Mouse (Mus musculus) hindbrain, embryonic 11.5 days (tissue): Measurements from ENCODE around the gene Emg1. TPM values are rescaled to one million over a fixed set of nuclear protein-coding genes. Genes with fewer than 3 reads are reported as not detected.

Source experiments
- ATAC-seq: fragments of 200-750 bp; cut with Nextera tagmentation; 2 replicates; pipeline ENCODE4 v1.8.0; 2017; ENCODE audit warnings: mild to moderate bottlenecking, moderate TSS enrichment, moderate library complexity; ENCODE audit not compliant: low FRiP score
- DNase-seq: peaks from one replicate; pipeline ENCODE4 v3.0.0-alpha.2; 2015; ENCODE audit warnings: low spot score
- H3K27ac ChIP-seq: fragments of 300-500 bp; sonication (generic); 2 replicates; pipeline ENCODE4 v1.5.1; 2014; ENCODE audit warnings: mild to moderate bottlenecking, low read depth, low read length
- H3K27me3 ChIP-seq: fragments of 300-500 bp; sonication (generic); 2 replicates; pipeline ENCODE4 v1.6.1; 2014; ENCODE audit warnings: mild to moderate bottlenecking, low read length, moderate library complexity, mixed read lengths; ENCODE audit not compliant: control insufficient read depth, insufficient read depth
- H3K36me3 ChIP-seq: fragments of 300-500 bp; sonication (generic); 2 replicates; pipeline ENCODE4 v1.6.1; 2014; ENCODE audit warnings: mild to moderate bottlenecking, low read length, moderate library complexity, mixed read lengths; ENCODE audit not compliant: control insufficient read depth, insufficient read depth
- H3K4me1 ChIP-seq: fragments of 300-500 bp; sonication (generic); replicated peaks from 2 replicates; pipeline ENCODE4 v1.6.1; 2014; ENCODE audit warnings: low read length, mixed read lengths; ENCODE audit not compliant: control insufficient read depth, insufficient read depth
- H3K4me2 ChIP-seq: fragments of 300-500 bp; sonication (generic); replicated peaks from 2 replicates; pipeline ENCODE4 v1.6.1; 2014; ENCODE audit warnings: mild to moderate bottlenecking, low read depth, low read length
- H3K4me3 ChIP-seq: fragments of 300-500 bp; sonication (generic); 2 replicates; pipeline ENCODE4 v1.5.1; 2014; ENCODE audit warnings: low read depth, low read length
- H3K9ac ChIP-seq: fragments of 300-500 bp; sonication (generic); 2 replicates; pipeline ENCODE4 v1.6.1; 2014; ENCODE audit warnings: low read depth, low read length
- H3K9me3 ChIP-seq: fragments of 300-500 bp; sonication (generic); 2 replicates; pipeline ENCODE4 v1.6.1; 2016; ENCODE audit warnings: low read length; ENCODE audit not compliant: control insufficient read depth
- WGBS: fragments of 180-500 bp; shearing (Covaris S2); extraction: QIAGEN DNeasy Blood & Tissue Kit; methylation state at CpG from one replicate; pipeline ENCODE4 v1.1.7; 2014; 5-methylcytosine and 5-hydroxymethylcytosine counted together
- polyA plus RNA-seq: library from polyadenylated mRNA; unstranded; fragments of >200 nt; fragmentation: Nextera tagmentation; extraction: Ambion mirVana; gene quantifications from 2 replicates; pipeline ENCODE4 v1.2.1, GENCODE M21; 2014

Gene Emg1
- polyA plus RNA-seq, 1 experiment from 2014 or later: 196 TPM

DNA sequence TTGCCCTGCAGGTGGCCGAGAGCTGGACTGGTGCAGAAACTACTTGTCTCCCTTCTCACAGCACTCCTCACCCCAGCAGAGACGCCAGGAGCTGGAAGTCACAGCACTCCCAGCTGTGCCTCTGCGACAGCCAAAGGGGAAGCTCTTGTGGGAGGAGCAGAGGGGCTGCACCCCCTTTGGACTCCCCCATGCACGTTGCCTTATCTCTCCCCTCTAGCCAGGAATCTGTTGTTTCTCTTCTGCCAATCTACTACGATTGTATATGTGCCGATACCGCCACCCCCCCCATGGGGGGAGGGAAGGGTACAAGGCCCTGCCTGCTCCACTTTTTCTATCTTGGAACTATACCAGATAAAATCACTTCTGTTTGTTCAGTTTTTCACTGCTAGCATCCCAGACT lies 8.2 kb downstream of the Emg1 start:
- no peaks in the 10 kb centered on the region for H3K27me3 ChIP-seq
- H3K4me3 ChIP-seq: no peak overlapping the region
- H3K4me1 ChIP-seq: no peaks in the 10 kb centered on the region
- no peaks in the 10 kb centered on the region for H3K9me3 ChIP-seq
- no peak overlapping the region for H3K4me2 ChIP-seq
- DNase-seq (no peak), ATAC-seq (no peak)
- peaks cover 18% of the 10 kb centered on the region for H3K36me3 ChIP-seq
- no peak overlapping the region for H3K27ac ChIP-seq
- no peak overlapping the region for H3K9ac ChIP-seq
- 87% methylated on average over 7 of the region's 7 CpGs for WGBS

DNA sequence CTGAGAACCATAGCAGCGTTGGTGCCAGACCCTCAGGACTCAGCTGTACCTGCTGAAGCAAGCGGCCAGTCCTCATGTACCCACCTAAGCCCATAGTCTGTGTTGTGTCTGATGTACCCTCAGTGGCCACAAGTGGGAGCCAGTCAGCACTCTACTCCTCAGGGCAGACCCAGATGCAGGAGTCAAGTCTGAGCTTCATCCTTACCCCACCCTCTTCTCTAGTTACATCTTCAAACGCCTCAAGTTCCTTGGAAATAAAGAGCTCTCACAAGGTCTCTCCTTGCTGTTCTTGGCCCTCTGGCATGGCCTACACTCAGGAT lies 9.2 kb downstream of the Emg1 start:
- H3K4me3 ChIP-seq: no peak overlapping the region
- no peak overlapping the region for H3K9ac ChIP-seq
- 55% methylated on average over 3 of the region's 3 CpGs for WGBS
- no peaks in the 10 kb centered on the region for H3K9me3 ChIP-seq
- no peak overlapping the region for H3K27ac ChIP-seq
- no peak overlapping the region for H3K4me2 ChIP-seq
- no peaks in the 10 kb centered on the region for H3K27me3 ChIP-seq
- H3K4me1 ChIP-seq: no peaks in the 10 kb centered on the region
- peaks cover 18% of the 10 kb centered on the region for H3K36me3 ChIP-seq
- DNase-seq (peak; percentile 76), ATAC-seq (peak; percentile 73; the same call in 1 of the 2 replicates)

DNA sequence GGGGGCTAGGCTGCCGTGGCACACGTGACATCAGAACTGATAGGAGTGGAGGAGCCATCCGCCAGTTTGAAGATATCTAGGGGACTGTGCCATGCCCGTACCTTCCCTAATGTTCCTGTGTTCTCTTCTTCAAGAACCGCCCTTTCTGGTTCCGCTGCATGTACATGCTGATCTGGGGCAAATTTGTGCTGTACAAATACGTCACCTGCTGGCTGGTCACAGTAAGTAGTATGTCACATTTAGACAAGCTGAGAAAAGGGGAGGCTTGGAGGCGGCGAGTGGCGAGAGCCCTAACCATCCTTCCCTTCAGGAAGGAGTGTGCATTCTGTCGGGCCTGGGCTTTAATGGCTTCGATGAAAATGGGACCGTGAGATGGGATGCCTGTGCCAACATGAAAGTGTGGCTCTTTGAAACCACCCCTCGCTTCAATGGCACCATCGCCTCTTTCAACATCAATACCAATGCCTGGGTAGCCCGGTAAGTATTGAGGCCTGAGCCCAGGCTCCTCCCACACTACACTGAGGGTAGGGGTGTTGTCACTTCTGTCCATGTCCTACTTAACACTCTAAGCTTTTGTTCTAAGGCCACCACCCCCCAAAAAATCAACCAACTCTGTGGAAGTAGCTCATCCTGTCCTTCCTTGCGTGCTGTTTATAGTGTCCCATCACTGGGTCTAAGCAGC lies 9.7 kb downstream of the Emg1 start:
- WGBS: 94% methylated on average over 17 of the region's 17 CpGs
- ATAC-seq (no peak; the same call in 1 of the 2 replicates), DNase-seq (no peak)
- no peak overlapping the region for H3K27ac ChIP-seq
- H3K27me3 ChIP-seq: no peaks in the 10 kb centered on the region
- H3K4me1 ChIP-seq: no peaks in the 10 kb centered on the region
- H3K4me2 ChIP-seq: no peak overlapping the region
- H3K9ac ChIP-seq: no peak overlapping the region
- H3K36me3 ChIP-seq: peaks cover 18% of the 10 kb centered on the region
- no peak overlapping the region for H3K4me3 ChIP-seq
- H3K9me3 ChIP-seq: no peaks in the 10 kb centered on the region

DNA sequence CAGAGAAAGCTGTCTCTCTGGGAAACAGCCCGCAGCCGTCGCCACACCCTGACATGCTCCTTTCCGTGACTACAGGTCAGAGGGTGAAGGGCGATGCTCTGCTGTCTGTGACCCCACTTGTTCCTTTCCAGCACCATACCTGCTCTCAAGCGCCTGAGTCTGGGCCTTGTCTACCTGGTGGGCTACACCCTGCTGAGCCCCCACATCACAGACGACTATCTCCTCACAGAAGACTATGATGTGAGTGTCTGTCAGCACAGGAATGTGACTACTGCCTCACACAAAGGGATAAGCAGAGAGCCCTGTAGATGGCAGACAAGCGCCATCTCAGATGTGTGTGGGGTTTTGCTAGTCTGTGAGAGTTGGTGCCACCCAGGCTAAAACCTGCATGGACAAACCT lies 10.6 kb downstream of the Emg1 start:
- H3K4me3 ChIP-seq: no peak overlapping the region
- H3K27ac ChIP-seq: no peak overlapping the region
- no peak overlapping the region for H3K4me2 ChIP-seq
- H3K9me3 ChIP-seq: no peaks in the 10 kb centered on the region
- WGBS: 78% methylated on average over 8 of the region's 8 CpGs
- peak; percentile 28; the same call in 1 of the 2 replicates for ATAC-seq
- H3K27me3 ChIP-seq: no peaks in the 10 kb centered on the region
- H3K9ac ChIP-seq: no peak overlapping the region
- DNase-seq: no peak
- H3K4me1 ChIP-seq: no peaks in the 10 kb centered on the region
- H3K36me3 ChIP-seq: peaks cover 18% of the 10 kb centered on the region

DNA sequence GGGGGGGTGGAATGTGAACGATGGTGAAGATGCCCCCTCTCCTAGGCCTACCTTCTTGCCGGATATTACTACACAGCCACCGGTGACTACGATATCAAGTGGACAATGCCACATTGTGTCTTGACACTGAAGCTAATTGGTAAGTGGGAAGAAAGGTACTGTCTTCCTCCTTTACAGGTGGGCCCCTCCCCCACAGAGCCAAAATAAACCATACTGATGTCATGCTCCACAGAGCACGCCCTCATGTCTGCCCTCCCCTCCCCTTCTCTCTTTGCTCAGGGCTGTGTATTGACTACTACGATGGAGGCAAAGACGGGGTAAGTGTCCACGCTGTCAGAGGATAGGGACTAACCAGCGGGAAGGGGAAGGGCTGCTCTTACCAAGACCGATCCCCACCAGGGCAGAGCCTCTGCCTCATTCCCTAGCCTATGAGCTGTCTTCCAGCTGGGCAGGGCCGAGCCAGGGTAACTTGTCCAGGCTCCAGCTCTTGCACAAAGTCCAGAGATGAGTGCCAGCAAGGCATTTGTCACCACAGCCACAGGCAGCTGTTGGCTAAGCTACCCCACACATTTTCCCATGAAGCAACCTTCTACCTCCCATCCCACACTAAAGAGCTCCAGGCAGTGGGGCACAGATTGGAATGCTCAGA lies 11.9 kb downstream of the Emg1 start:
- WGBS: 85% methylated on average over 11 of the region's 11 CpGs
- no peak for ATAC-seq
- H3K9ac ChIP-seq: no peak overlapping the region

DNA sequence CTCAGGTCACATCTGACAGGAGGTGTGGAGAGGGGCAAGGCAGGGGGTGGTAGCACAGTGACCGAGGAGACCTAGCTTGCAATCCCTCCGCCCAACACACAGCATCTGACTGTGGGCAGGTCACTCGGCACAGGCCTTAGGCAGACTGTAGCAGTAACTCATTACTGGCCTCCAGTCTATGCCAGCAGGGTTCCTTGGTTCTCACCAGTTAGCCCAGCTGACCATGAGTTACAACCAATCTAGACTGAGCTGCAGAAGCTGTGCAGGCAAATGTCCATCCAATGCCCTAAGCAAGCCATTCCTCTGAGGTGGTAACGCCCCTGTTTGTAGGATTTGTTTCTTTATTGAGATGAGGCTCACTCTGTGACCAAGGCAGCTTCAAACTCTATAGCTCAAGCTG lies 12.6 kb downstream of the Emg1 start:
- no peak overlapping the region for H3K4me2 ChIP-seq
- H3K36me3 ChIP-seq: peaks cover 9% of the 10 kb centered on the region
- no peaks in the 10 kb centered on the region for H3K4me1 ChIP-seq
- no peak for DNase-seq
- no peaks in the 10 kb centered on the region for H3K27me3 ChIP-seq
- no peak overlapping the region for H3K27ac ChIP-seq
- no peak overlapping the region for H3K4me3 ChIP-seq
- no peak overlapping the region for H3K9ac ChIP-seq
- H3K9me3 ChIP-seq: no peaks in the 10 kb centered on the region
- no peak for ATAC-seq
- 84% methylated on average over 4 of the region's 4 CpGs for WGBS

More for the DNA sequence above, 11.9 kb downstream of the Emg1 start:
- H3K36me3 ChIP-seq: peaks cover 12% of the 10 kb centered on the region
- no peak overlapping the region for H3K27ac ChIP-seq
- no peaks in the 10 kb centered on the region for H3K4me1 ChIP-seq
- DNase-seq: no peak
- H3K4me2 ChIP-seq: no peak overlapping the region
- no peak overlapping the region for H3K4me3 ChIP-seq
- H3K9me3 ChIP-seq: no peaks in the 10 kb centered on the region
- no peaks in the 10 kb centered on the region for H3K27me3 ChIP-seq

DNA sequence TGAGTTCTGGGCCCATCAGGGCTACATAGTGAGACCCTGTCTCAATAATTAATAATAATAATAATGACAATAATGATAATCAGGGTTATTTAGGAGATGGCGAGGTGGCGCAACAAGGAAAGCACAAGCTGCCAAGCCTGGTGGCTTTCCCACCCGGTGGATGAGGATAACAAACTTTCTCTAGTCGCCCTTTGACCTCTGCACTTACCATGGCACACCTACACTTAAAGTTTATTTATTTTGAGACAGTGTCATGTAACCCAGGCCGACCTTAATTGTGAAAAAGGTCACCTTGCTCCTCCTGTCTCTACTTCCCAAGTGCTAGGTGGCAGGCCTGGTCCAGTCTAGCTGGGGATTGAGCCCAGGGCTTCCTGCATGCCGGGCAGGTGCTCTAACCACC lies 13.2 kb downstream of the Emg1 start:
- H3K4me1 ChIP-seq: no peaks in the 10 kb centered on the region
- no peak overlapping the region for H3K4me3 ChIP-seq
- H3K9ac ChIP-seq: no peak overlapping the region
- peaks cover 6% of the 10 kb centered on the region for H3K36me3 ChIP-seq
- H3K9me3 ChIP-seq: no peaks in the 10 kb centered on the region
- WGBS: 89% methylated on average over 6 of the region's 6 CpGs
- no peak overlapping the region for H3K4me2 ChIP-seq
- no peaks in the 10 kb centered on the region for H3K27me3 ChIP-seq
- H3K27ac ChIP-seq: no peak overlapping the region
- ATAC-seq (no peak), DNase-seq (no peak)

DNA sequence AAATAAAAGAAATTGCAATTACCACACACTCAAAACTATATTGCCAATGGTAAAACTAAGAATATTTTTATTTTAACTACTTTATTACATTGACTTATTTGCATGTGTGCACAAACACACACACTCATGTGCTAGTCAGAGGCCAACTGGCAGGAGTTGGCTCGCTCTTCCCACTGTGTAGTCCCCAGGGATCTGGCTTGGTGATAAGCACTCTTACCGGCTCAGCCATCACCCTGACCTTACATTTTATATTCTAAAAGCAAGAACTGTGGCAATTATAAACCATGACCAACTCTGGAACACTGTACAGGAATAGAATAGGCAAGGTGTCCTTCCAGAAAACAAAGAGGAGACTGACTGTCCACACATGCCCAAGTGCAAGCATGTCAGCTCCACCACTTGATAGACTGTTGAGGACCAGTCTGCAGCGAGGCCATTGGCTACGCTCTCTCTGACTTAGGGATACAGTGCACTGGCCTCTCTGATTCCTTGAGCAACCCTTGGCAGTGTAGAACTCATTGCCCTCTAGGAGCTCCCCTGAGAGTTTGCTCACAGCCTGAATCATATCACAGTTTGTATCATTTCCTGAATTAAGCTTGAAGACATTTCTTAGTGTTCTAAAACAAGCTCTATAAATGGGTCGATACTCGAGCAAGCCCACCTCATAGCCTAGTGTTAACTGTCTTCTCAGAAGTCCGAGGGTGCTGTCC lies 15.4 kb downstream of the Emg1 start:
- H3K4me1 ChIP-seq: no peaks in the 10 kb centered on the region
- no peaks in the 10 kb centered on the region for H3K36me3 ChIP-seq
- H3K4me2 ChIP-seq: no peak overlapping the region
- WGBS: 91% methylated on average over 7 of the region's 7 CpGs
- no peak overlapping the region for H3K9ac ChIP-seq
- no peak overlapping the region for H3K4me3 ChIP-seq
- no peaks in the 10 kb centered on the region for H3K9me3 ChIP-seq
- no peaks in the 10 kb centered on the region for H3K27me3 ChIP-seq
- H3K27ac ChIP-seq: no peak overlapping the region
- DNase-seq (no peak), ATAC-seq (no peak)
